Mouse (Mus musculus): ENCODE results near the gene Vmp1. TPM values are rescaled to one million over a fixed set of nuclear protein-coding genes. Genes with fewer than 3 reads are reported as not detected.

The Vmp1 gene
- total and polyA plus RNA-seq, 2 experiments from 2014 or later = 45.3 to 136 TPM

DNA sequence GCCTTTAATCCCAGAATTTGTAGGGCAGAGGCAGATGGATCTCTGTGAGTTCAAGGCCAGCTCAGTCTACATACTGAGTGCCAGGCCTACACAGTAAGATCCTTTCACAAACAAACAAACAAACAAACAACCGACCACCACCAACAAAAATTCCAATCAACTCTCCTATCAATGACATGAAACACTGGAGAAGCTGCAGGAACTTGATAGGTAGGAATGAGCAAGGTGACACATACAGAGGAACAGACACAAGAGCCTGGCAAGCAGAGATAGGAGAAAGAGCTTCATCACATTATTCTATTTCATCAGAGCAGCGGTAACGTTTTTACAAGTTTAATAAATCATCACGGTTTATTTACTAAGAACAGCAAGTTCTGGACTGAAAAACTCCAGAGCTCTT is 56.9 kb downstream of the Vmp1 start:
- Histone ChIP-seq H3K27me3 (ENCODE audit: insufficient read depth, low read length) (no peaks in the 10 kb centered on the region), H3K27ac (ENCODE audit: low read depth, low read length) (no peak overlapping the region), H3K36me3 (ENCODE audit: insufficient read depth, low read length) (peaks cover 3% of the 10 kb centered on the region), H3K9me3 (ENCODE audit: low read length) (no peaks in the 10 kb centered on the region), H3K4me1 (ENCODE audit: insufficient read depth, low read length) (no peaks in the 10 kb centered on the region), H3K9ac (replicated peaks; ENCODE audit: low read length, poor library complexity, severe bottlenecking) (no peak overlapping the region), H3K4me2 (ENCODE audit: low read depth, low read length, poor library complexity, severe bottlenecking) (no peak overlapping the region), H3K4me3 (ENCODE audit: low read depth, low read length) (no peak overlapping the region)
- no peak for DNase-seq (ENCODE audit: low spot score)
- no peak for ATAC-seq (ENCODE audit: low FRiP score)
- WGBS = 94% methylated on average over 4 of the region's 4 CpGs
- no peak for TF ChIP-seq CTCF (IDR thresholded peaks at IDR 0.05)

DNA sequence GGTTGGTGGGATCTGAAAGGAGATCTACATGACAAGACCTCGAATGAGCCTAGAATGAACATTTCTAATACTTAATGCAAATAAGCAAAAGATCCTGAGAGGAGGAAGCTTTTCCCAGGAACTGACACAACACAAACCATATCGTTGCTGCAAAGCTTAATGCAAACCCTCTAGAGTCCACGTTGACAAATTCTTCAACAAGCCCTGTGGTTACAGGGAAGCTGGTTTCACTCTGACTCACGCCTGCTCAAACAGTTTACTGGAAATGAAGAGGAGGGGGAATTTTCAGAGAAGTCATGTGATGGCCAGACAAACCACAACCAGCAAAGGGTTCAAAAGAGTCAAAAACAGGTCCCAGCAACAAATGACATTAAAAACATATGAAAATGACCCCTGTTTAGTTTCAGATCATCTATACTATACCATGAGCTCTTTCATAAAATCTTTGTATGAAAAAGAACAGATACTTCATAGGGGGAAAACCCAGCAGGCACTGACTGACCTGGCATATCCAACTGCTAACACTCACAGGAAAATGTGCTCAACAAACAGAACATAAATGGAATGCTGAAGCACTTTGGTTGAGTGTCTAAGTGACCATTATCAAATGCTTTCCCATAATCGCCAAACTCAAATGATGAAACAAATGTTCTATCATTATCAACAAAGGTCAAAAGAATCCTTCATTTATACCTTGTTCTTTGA is 59.2 kb downstream of the Vmp1 start:
- no peak for DNase-seq (ENCODE audit: low spot score)
- H3K9me3 ChIP-seq (ENCODE audit: low read length) = no peaks in the 10 kb centered on the region
- no peak overlapping the region for H3K4me2 ChIP-seq (ENCODE audit: low read depth, low read length, poor library complexity, severe bottlenecking)
- no peak overlapping the region for H3K4me3 ChIP-seq (ENCODE audit: low read depth, low read length)
- H3K4me1 ChIP-seq (ENCODE audit: insufficient read depth, low read length) = no peaks in the 10 kb centered on the region
- WGBS = 77% methylated on average over 5 of the region's 5 CpGs
- no peak for ATAC-seq (ENCODE audit: low FRiP score)
- H3K27ac ChIP-seq (ENCODE audit: low read depth, low read length) = no peak overlapping the region
- no peak for TF ChIP-seq CTCF (IDR thresholded peaks at IDR 0.05)
- no peaks in the 10 kb centered on the region for H3K36me3 ChIP-seq (ENCODE audit: insufficient read depth, low read length)
- no peak overlapping the region for H3K9ac ChIP-seq (replicated peaks; ENCODE audit: low read length, poor library complexity, severe bottlenecking)
- no peaks in the 10 kb centered on the region for H3K27me3 ChIP-seq (ENCODE audit: insufficient read depth, low read length)

DNA sequence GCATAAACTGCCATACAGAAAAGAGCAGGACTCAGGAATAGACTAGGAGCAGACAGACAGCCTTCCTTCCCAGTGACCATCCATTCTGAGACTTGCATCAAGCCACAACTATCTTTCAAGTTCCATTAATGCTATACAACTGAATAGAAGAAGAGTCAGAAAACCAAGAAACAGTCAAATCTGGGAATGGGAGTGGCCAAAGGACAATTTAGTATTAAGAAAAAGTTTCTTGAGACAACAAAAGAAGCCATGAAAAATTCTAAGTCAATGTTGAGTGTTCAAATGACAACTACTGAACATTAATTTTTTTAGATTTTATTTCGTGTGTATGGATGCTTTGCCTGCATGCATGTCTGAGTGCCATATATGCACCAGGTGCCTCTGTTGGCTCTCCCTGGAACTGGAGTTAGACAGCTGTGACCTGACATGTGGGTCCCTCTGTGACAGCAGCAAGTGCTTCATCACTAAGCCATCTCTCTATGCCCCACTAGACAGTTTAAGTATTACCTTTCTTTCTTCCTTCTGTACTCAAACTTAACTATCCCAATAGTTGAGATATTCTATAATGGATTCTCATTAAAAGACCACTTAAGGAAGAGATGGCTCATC is 60.1 kb downstream of the Vmp1 start:
- ATAC-seq (ENCODE audit: low FRiP score) (no peak), DNase-seq (ENCODE audit: low spot score) (no peak)
- H3K9me3 ChIP-seq (ENCODE audit: low read length) = no peaks in the 10 kb centered on the region
- H3K27me3 ChIP-seq (ENCODE audit: insufficient read depth, low read length) = no peaks in the 10 kb centered on the region
- H3K9ac ChIP-seq (replicated peaks; ENCODE audit: low read length, poor library complexity, severe bottlenecking) = no peak overlapping the region
- H3K4me2 ChIP-seq (ENCODE audit: low read depth, low read length, poor library complexity, severe bottlenecking) = no peak overlapping the region
- TF ChIP-seq CTCF (IDR thresholded peaks at IDR 0.05) = no peak
- no peaks in the 10 kb centered on the region for H3K36me3 ChIP-seq (ENCODE audit: insufficient read depth, low read length)
- no peaks in the 10 kb centered on the region for H3K4me1 ChIP-seq (ENCODE audit: insufficient read depth, low read length)
- no peak overlapping the region for H3K27ac ChIP-seq (ENCODE audit: low read depth, low read length)
- H3K4me3 ChIP-seq (ENCODE audit: low read depth, low read length) = no peak overlapping the region
- 100% methylated on average over 1 of the region's 1 CpGs for WGBS

DNA sequence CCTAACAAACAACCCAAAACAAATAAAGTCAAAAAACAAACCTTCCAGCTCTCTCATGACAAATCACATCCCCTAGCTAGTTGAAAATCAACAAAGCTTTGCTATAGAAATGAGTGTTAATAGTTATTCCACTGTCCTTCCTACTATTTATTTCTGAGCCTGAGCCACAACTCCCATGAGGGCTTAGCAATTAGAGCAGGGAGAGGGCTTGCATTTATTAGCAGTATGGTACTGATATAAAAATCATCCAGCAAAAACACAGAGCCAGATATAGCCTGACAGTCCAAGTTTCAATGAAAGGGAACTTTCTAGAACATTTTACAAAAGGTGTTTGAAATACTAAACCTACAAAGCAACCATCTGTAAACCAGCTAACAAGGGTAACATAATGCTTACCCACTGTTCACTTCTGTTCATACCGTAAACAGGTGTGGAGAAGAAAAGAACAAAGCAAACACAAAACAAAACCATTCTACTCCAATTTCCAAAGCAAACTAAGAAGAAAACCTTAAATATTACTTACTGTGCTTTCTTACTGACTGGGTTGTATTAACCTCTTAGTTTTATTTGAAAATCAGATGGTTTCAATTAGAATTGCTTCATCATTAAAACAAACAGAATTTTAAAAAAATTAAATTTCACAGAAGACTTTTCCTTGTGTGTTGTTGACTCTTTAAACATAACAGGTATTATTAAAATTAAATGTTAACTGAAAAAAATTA is 61.3 kb downstream of the Vmp1 start:
- no peak for TF ChIP-seq CTCF (IDR thresholded peaks at IDR 0.05)
- Histone ChIP-seq H3K4me1 (ENCODE audit: insufficient read depth, low read length) (no peaks in the 10 kb centered on the region), H3K4me2 (ENCODE audit: low read depth, low read length, poor library complexity, severe bottlenecking) (no peak overlapping the region), H3K4me3 (ENCODE audit: low read depth, low read length) (no peak overlapping the region), H3K9ac (replicated peaks; ENCODE audit: low read length, poor library complexity, severe bottlenecking) (no peak overlapping the region), H3K36me3 (ENCODE audit: insufficient read depth, low read length) (no peaks in the 10 kb centered on the region), H3K9me3 (ENCODE audit: low read length) (no peaks in the 10 kb centered on the region), H3K27ac (ENCODE audit: low read depth, low read length) (no peak overlapping the region), H3K27me3 (ENCODE audit: insufficient read depth, low read length) (no peaks in the 10 kb centered on the region)
- WGBS = 69% methylated on average over 1 of the region's 1 CpGs
- ATAC-seq (ENCODE audit: low FRiP score) = no peak
- DNase-seq (ENCODE audit: low spot score) = peak; percentile 6

DNA sequence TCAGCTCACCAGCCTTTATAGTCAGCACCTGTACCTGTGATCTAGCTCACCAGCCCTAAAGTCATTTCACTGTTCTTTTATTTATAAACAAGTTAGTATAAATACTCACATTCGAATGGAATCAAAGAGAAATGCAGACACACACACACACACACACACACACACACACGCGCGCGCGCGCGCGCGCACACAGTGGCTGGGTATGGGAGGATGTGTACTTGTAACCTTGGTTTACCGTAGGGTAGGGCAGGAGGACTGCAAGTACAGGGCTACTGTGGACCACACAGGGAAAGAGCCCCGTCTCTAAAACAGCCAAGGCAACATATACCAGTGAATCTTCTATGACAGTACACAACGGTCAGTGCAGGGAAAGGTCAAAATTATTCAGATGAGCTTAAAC is 62.5 kb downstream of the Vmp1 start:
- TF ChIP-seq CTCF (IDR thresholded peaks at IDR 0.05) = no peak
- Histone ChIP-seq H3K4me2 (ENCODE audit: low read depth, low read length, poor library complexity, severe bottlenecking) (no peak overlapping the region), H3K36me3 (ENCODE audit: insufficient read depth, low read length) (no peaks in the 10 kb centered on the region), H3K4me3 (ENCODE audit: low read depth, low read length) (no peak overlapping the region), H3K27me3 (ENCODE audit: insufficient read depth, low read length) (no peaks in the 10 kb centered on the region), H3K4me1 (ENCODE audit: insufficient read depth, low read length) (no peaks in the 10 kb centered on the region), H3K27ac (ENCODE audit: low read depth, low read length) (no peak overlapping the region), H3K9ac (replicated peaks; ENCODE audit: low read length, poor library complexity, severe bottlenecking) (no peak overlapping the region), H3K9me3 (ENCODE audit: low read length) (no peaks in the 10 kb centered on the region)
- 95% methylated on average over 13 of the region's 13 CpGs for WGBS
- DNase-seq (ENCODE audit: low spot score) (no peak), ATAC-seq (ENCODE audit: low FRiP score) (no peak)

All from midbrain, postnatal 0 days (tissue).